Mouse (Mus musculus) liver, postnatal 0 days (tissue): Measurements from ENCODE around the gene Pld6. TPM values are rescaled to one million over a fixed set of nuclear protein-coding genes. Genes with fewer than 3 reads are reported as not detected.

Experiments
- ATAC-seq: fragments of 200-750 bp; cut with Nextera tagmentation; 2 replicates; pipeline ENCODE4 v1.8.0; 2017; ENCODE audit warnings: mild to moderate bottlenecking, moderate library complexity
- DNase-seq: peaks from one replicate; pipeline ENCODE4 v3.0.0-alpha.2; 2016
- H3K27ac ChIP-seq: fragments of 300-500 bp; sonication (generic); 2 replicates; pipeline ENCODE4 v1.5.1; 2014; ENCODE audit warnings: antibody characterized with exemption, moderate library complexity, mild to moderate bottlenecking, low read depth
- H3K27me3 ChIP-seq: fragments of 300-500 bp; sonication (generic); 2 replicates; pipeline ENCODE4 v1.6.1; 2014; ENCODE audit warnings: low read length, control low read depth, mixed read lengths; ENCODE audit not compliant: insufficient read depth
- H3K36me3 ChIP-seq: fragments of 300-500 bp; sonication (generic); replicated peaks from 2 replicates; pipeline ENCODE4 v1.6.1; 2014; ENCODE audit warnings: mild to moderate bottlenecking, control low read depth, low read length, moderate library complexity, mixed read lengths; ENCODE audit not compliant: insufficient read depth
- H3K4me1 ChIP-seq: fragments of 300-500 bp; sonication (generic); 2 replicates; pipeline ENCODE4 v1.6.1; 2014; ENCODE audit warnings: antibody characterized with exemption, mild to moderate bottlenecking, control low read depth; ENCODE audit not compliant: insufficient read depth
- H3K4me2 ChIP-seq: fragments of 300-500 bp; sonication (generic); 2 replicates; pipeline ENCODE4 v1.6.1; 2014; ENCODE audit warnings: low read depth, mild to moderate bottlenecking, low read length, moderate library complexity, mixed read lengths
- H3K4me3 ChIP-seq: fragments of 300-500 bp; sonication (generic); 2 replicates; pipeline ENCODE4 v1.5.1; 2014; ENCODE audit warnings: low read depth, low read length
- H3K9ac ChIP-seq: fragments of 300-500 bp; sonication (generic); replicated peaks from 2 replicates; pipeline ENCODE4 v1.6.1; 2014; ENCODE audit warnings: mild to moderate bottlenecking, moderate library complexity
- H3K9me3 ChIP-seq: fragments of 300-500 bp; sonication (generic); 2 replicates; pipeline ENCODE4 v1.6.1; 2016; ENCODE audit warnings: mild to moderate bottlenecking, control low read depth, low read length, mixed read lengths
- CTCF ChIP-seq: sonication (generic); IDR thresholded peaks from 2 replicates; pipeline ENCODE4 v1.5.1; 2016; ENCODE audit warnings: antibody characterized with exemption, low read depth
- EP300 ChIP-seq: IDR thresholded peaks from 2 replicates; pipeline ENCODE4 v1.6.1; 2016; ENCODE audit warnings: antibody characterized with exemption, low read depth, mild to moderate bottlenecking
- WGBS: fragments of 180-500 bp; shearing (Covaris S2); extraction: QIAGEN DNeasy Blood & Tissue Kit; methylation state at CpG from one replicate; pipeline ENCODE4 v1.1.7; 2014; ENCODE audit not compliant: insufficient replicate concordance; 5-methylcytosine and 5-hydroxymethylcytosine counted together
- polyA plus RNA-seq: library from polyadenylated mRNA; unstranded; fragments of >200 nt; fragmentation: Nextera tagmentation; extraction: Ambion mirVana; gene quantifications from 2 replicates; pipeline ENCODE4 v1.2.1, GENCODE M21; 2015

Gene Pld6
- polyA plus RNA-seq, 1 experiment from 2014 or later: 1.7 TPM

DNA sequence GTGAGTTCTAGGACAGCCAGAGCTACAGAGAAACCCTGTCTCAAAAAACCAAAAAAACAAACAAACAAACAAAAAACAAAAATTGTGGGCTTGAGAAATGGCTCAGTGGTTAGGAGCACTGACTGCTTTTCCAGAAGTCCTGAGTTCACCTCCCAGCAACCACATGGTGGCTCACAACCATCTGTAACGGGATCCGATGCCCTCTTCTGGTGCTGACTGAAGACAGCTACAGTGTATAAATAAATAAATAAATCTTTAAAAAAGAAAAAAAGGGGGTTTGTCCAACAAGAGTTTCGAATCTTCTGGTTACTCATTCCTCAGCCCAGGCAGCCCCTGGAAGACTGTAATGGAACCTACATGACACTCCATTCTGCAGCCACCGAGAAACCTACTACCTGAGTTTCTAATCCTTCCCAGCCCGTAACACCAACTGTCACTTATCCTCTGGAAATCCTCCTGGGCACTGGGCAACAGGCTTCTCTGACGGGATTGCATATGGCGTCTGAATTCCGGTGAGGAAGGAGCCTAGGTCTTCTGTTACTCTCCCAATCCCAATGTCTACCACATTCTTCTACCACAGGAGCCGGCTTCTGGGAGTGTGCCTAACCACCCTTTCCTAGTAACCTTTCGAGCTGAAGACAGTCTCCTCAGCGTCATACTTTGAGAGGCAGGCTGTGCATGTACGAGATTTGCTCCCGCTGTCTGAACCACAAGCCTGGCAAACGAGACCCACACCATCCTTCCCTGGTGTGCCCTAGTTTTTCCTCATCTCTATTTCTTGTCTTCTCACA is 20.9 kb upstream of the Pld6 start:
- Histone ChIP-seq H3K4me3 (peak overlapping the region; percentile 69), H3K27ac (peak overlapping the region; percentile 89), H3K9ac (peak overlapping the region; percentile 86), H3K4me2 (peak overlapping the region; percentile 86), H3K9me3 (no peaks in the 10 kb centered on the region), H3K36me3 (peaks cover 41% of the 10 kb centered on the region), H3K27me3 (no peaks in the 10 kb centered on the region), H3K4me1 (peaks cover 12% of the 10 kb centered on the region)
- DNase-seq (no peak), ATAC-seq (no peak)
- no peak for TF ChIP-seq CTCF
- no peak for TF ChIP-seq EP300
- WGBS: 74% methylated on average over 14 of the region's 14 CpGs

GRCm38 (mm10) chr11:59805656-59806055 is 18.2 kb upstream of the Pld6 start:
- H3K4me1 ChIP-seq: peaks cover 7% of the 10 kb centered on the region
- no peak overlapping the region for H3K4me3 ChIP-seq
- WGBS: 95% methylated on average over 2 of the region's 2 CpGs
- H3K4me2 ChIP-seq: no peak overlapping the region
- no peak overlapping the region for H3K9ac ChIP-seq
- no peaks in the 10 kb centered on the region for H3K9me3 ChIP-seq
- DNase-seq (no peak), ATAC-seq (no peak)
- TF ChIP-seq EP300 (no peak), CTCF (no peak)
- H3K36me3 ChIP-seq: peaks cover 65% of the 10 kb centered on the region
- no peak overlapping the region for H3K27ac ChIP-seq
- H3K27me3 ChIP-seq: no peaks in the 10 kb centered on the region

- Histone ChIP-seq H3K9ac (no peak overlapping the region), H3K4me3 (no peak overlapping the region), H3K27ac (no peak overlapping the region), H3K9me3 (no peaks in the 10 kb centered on the region), H3K4me1 (peaks cover 6% of the 10 kb centered on the region), H3K36me3 (peaks cover 69% of the 10 kb centered on the region), H3K4me2 (no peak overlapping the region), H3K27me3 (no peaks in the 10 kb centered on the region)
- TF ChIP-seq EP300: no peak
- TF ChIP-seq CTCF: no peak
- 78% methylated on average over 1 of the region's 1 CpGs for WGBS
- ATAC-seq (no peak), DNase-seq (no peak)
Observed at GRCm38 (mm10) chr11:59805256-59805655, 17.8 kb upstream of the Pld6 start.

GRCm38 (mm10) chr11:59804409-59805110 is 17.1 kb upstream of the Pld6 start:
- H3K4me2 ChIP-seq: no peak overlapping the region
- no peak for TF ChIP-seq EP300
- no peak for TF ChIP-seq CTCF
- DNase-seq (no peak), ATAC-seq (no peak)
- peaks cover 6% of the 10 kb centered on the region for H3K4me1 ChIP-seq
- H3K9me3 ChIP-seq: no peaks in the 10 kb centered on the region
- no peak overlapping the region for H3K4me3 ChIP-seq
- WGBS: 89% methylated on average over 22 of the region's 22 CpGs
- no peak overlapping the region for H3K27ac ChIP-seq
- no peaks in the 10 kb centered on the region for H3K27me3 ChIP-seq
- peaks cover 76% of the 10 kb centered on the region for H3K36me3 ChIP-seq
- no peak overlapping the region for H3K9ac ChIP-seq

DNA sequence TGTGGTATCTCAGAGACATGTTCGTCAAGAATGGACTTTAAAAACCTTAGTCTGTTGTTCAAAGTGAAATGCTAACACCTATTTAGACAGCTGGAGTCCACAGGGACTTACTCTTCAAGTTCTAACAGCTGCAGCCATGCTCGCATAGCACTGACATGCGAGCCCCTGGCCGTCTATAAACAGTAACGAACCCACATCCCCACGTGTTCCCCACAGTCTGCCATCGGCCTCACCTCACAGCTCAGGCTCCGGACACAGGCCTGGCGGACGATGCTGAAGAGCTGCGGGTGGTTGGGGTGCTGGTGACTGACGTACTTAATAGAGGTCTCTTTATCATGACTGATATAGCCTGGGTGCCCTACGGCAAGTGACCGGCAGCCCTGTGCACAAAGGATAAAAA is 16.1 kb upstream of the Pld6 start:
- no peak overlapping the region for H3K27ac ChIP-seq
- no peak overlapping the region for H3K4me3 ChIP-seq
- DNase-seq (no peak), ATAC-seq (no peak)
- H3K27me3 ChIP-seq: no peaks in the 10 kb centered on the region
- peaks cover 86% of the 10 kb centered on the region for H3K36me3 ChIP-seq
- no peak overlapping the region for H3K4me2 ChIP-seq
- no peak overlapping the region for H3K9ac ChIP-seq
- 87% methylated on average over 14 of the region's 14 CpGs for WGBS
- H3K9me3 ChIP-seq: no peaks in the 10 kb centered on the region
- H3K4me1 ChIP-seq: peaks cover 2% of the 10 kb centered on the region
- TF ChIP-seq EP300 (no peak), CTCF (no peak)

- no peak for TF ChIP-seq CTCF
- DNase-seq: no peak
- Histone ChIP-seq H3K9me3 (no peaks in the 10 kb centered on the region), H3K27ac (no peak overlapping the region), H3K4me3 (no peak overlapping the region), H3K4me2 (no peak overlapping the region), H3K4me1 (no peaks in the 10 kb centered on the region), H3K27me3 (no peaks in the 10 kb centered on the region), H3K9ac (no peak overlapping the region), H3K36me3 (peaks cover 95% of the 10 kb centered on the region)
- no peak for ATAC-seq
- 92% methylated on average over 8 of the region's 8 CpGs for WGBS
Observed at GRCm38 (mm10) chr11:59801881-59802280, 14.4 kb upstream of the Pld6 start.
